Mouse (Mus musculus): Measurements from ENCODE around the gene Sdhc.
"Not testable (repeated sequence)": the region's sequence is repeated elsewhere in the genome, so short reads cannot be mapped to it uniquely, and the experiment has no call there.

Gene Sdhc

GRCm38 (mm10) chr1:171085718-171086117, 64.7 kb downstream of the Sdhc start:
- DNase-seq (ENCODE audit: extremely low read depth, low read depth, low spot score), result no peak

DNA sequence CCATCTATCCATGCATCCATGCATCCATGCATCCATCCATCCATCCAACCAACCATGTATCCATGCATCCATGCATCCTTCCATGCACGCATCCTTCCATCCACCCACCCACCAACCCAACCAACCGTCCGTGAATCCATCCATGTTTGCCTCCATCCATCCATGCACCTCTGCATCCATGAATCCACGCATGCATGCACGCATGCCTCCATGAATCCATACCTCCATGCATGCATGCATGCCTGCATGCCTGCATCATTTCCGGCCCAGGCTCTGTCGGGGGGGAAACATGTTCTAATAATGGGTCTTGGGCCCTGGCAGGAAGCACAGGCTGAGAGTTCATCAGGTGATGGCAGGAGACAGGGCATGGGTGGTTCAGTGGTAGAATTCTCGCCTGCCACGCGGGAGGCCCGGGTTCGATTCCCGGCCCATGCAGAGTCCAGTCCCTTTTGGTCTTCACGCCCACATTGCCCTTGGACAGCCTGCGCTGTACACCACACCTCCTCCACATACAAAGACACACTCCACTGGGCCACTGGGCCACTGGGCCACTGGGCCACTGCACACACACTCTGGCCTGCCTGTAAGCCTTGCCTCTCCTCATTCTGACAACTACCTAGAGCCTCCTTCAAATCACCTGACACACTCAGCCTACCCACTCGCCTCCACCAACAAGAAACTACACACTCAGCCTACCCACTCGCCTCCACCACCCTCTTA, 68.7 kb downstream of the Sdhc start:
- not testable (repeated sequence) for DNase-seq (ENCODE audit: extremely low read depth, low read depth, low spot score)

GRCm38 (mm10) chr1:171079825-171080224, 70.6 kb downstream of the Sdhc start:
- DNase-seq (ENCODE audit: extremely low read depth, low read depth, low spot score), result not testable (repeated sequence)

DNA sequence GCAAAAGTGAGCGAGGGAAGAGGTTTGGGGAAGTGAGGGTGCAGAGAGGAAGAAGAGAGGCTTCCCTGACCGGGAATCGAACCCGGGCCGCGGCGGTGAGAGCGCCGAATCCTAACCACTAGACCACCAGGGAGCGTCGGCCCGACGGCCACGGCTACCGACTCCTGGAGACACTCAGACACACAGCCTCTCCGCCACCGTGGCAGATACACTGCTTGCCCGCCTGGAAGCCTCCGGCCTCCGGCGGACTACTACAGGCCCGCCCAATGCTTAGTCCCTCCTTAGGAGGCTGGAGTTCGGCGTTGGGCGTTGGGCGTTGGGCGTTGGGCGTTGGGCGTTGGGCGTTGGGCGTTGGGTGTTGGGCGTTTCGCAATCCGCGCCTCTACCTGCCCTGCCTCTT, 71.1 kb downstream of the Sdhc start:
- not testable (repeated sequence) for DNase-seq (ENCODE audit: extremely low read depth, low read depth, low spot score)

DNA sequence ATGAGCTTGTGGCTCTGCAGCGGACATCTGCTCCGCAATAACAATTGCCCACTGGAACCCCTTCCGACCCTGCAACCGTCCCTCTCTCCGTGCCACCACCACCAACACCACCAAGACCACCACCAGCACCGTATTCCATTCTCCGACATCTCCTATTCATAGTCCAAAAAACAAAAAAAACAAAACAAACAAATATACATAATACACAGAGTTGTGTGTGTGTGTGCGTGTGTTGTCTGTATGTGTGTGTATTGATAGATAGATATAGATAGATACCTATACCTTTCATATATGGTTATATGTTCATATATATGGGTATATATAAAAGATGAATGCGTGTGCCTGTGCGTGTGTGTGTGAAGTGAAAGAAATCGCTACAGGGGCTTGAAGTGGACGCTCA, 72.0 kb downstream of the Sdhc start:
- DNase-seq (ENCODE audit: extremely low read depth, low read depth, low spot score), result not testable (repeated sequence)

DNA sequence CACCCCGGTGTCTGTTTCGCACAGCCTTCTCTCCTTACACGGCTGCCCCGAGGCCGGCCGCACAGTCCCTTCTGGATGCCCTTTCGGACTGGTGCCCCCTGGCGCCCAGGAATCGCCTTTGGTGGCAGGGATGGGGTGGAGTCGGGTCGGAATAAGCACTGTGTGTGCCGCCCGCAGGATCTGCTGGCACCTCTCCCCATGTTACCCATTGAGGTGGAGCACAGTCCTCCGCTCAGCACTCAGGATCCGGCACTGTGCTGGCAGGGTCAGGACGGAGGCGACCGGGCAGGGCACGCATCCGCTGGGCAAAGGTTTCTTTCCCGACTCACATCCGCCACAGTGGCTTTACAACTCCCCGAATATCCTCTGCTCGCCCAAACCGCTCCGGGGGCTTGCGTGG, 72.4 kb downstream of the Sdhc start:
- DNase-seq (ENCODE audit: extremely low read depth, low read depth, low spot score), result not testable (repeated sequence)

- DNase-seq (ENCODE audit: extremely low read depth, low read depth, low spot score), result not testable (repeated sequence)
These were observed 73.2 kb downstream of the Sdhc start for GRCm38 (mm10) chr1:171077192-171077591.
